Mouse (Mus musculus): ENCODE measurements around the gene Inpp5e.

Gene Inpp5e

DNA sequence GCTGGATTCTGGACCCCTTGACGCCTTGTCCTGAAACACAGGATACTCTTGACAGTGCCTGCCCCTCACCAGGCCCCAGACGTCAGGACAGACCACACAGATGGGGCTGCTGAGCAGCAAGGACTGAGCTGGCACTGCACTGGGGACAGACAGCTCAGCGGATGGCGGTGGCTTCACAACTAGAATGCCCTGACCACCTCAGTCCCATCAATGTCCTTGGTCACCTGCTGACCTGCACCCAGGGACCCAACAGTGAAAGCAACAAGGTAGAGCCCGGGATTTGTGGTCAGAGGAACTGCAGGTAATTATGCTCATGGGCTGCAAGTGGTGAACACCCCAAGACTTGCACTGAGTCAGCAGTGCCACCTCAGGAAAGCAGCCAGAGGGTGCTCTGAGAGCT is 46.0 kb downstream of the Inpp5e start:
- DNase-seq (ENCODE audit: low spot score), result no peak

DNA sequence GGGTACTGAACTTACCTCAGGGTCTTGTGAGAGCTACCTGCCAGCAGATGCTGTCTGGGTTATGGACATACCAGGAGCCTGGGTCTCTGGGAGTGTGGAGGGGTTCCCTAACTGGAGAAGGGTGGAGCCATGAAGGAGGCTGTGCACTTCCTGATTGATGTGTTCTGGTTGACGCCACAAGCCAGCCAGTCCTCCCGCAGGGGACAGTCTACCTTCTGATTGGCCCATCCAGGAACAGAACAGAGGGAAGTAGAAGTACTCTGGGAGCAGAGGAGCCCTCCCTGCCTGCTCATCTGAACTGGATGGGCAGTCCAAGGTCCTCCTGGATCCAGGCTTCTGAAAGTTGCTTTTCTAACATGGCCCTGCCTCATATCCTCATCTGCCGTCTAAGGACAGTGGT is 48.2 kb downstream of the Inpp5e start, which contains the start of gene Card9:
Gene Card9, minus strand, starts transcription at position 147 of the 400 bp plus-strand sequence.
- DNase-seq (ENCODE audit: low spot score), result no peak

DNA sequence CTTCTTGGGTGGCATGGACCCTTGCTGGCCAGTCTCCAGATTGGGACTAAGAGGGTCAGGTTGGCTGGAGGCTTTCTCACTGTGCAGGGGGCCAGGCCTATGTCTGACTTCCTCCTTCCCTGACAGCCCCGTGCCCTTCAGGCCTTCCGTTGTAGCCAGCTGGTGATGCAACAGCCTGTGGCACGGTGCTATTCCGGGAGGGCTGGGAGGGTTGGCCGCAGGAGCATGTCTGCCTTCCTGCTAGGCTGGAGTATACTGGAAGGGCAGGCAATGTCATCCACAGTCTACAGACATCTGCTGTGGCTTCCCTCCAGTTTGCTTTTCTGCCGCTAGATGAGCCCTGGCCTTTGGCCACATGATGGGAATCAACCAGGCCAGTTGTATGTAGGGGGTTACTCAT is 49.0 kb downstream of the Inpp5e start:
- no peak for DNase-seq (ENCODE audit: low spot score)

DNA sequence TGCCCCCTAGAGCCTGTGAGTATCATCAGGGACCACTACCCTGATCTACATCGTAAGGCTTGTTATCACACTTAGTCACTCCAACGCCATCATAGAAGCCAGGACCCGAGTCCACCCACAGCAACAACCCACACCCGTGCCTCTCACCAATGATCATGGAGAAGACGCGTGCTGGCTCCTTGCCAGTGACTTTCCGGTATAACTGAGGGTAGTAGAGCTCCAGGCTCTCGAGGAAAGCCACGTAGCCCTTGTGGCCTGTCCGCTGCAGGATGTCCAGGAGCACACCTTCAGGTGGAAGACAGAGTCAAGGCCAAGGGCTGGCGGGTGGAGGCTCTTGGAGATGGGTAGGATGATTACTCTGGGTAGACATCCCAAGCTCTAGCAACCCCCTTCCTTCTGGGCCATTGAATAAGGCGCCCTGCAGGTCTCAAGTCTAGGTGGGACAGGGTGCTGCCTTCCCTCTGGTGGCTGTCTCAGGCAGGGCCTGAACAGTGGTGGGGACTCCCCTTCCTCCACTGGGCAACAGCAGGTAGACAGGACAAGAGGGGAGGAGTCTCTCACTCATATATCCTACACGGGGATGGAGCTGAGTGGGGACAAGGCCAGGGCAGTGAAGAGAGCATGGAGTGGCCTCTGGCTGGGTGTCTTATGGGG is 50.2 kb downstream of the Inpp5e start:
- DNase-seq (ENCODE audit: low spot score), result no peak

DNA sequence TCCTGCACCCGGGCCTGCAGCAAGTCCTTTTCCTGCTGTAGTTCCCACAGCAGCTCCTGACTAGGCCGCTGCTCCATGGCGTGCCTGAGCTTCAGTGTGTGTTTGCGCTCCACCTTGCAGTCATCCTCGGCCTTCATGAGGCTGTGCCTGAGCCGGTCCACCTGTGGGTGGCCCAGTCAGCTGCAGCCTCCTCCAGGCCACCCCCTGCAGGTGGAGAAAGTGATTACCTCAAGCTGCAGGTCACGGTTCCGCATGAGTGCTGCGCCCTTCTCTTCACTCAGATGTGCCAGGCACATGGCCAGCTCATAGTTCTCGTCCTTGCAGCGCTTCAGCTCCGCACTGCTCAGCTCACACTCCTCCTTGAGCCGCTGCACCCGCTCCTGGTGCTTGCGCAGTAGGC is 51.5 kb downstream of the Inpp5e start:
- DNase-seq (ENCODE audit: low spot score), result no peak

DNA sequence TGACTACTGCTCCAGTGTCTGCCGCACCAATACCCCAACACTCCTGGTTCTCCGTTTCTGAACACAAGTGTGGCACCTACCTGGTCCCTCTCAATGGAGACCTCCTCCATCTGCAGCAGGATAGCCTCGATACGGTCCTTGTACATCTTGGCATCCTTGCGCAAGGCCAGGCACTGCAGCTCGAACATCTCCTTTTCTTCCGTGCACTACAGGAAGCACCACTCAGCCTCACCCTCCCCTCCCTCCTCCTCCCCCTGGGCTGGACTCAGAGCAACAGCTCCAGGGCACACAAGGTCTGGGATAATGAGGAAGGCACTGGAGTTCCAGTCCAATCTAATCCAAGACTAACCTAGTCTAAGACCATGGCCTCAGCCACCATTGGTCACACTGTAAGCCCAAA is 52.3 kb downstream of the Inpp5e start:
- DNase-seq (ENCODE audit: low spot score), result no peak

DNA sequence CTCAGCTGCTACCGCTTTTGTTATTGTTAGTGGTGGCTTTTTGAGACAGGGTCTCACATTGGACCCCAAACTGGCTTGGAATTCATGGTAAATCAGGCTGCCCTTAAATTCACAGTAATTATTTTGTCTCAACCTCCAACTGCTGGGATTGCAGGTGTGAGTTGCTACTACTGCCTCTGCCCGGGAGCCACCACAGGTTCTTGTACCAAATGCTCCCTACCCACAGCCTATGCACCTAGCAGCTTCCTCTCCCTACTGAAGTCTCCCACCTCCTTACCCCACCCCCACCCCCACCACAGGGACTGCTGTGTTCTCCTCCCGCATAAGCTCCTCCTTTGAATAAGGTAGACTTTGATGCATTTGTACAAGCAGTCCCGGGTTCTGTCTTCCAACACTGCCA is 52.8 kb downstream of the Inpp5e start:
- no peak for DNase-seq (ENCODE audit: low spot score)

DNA sequence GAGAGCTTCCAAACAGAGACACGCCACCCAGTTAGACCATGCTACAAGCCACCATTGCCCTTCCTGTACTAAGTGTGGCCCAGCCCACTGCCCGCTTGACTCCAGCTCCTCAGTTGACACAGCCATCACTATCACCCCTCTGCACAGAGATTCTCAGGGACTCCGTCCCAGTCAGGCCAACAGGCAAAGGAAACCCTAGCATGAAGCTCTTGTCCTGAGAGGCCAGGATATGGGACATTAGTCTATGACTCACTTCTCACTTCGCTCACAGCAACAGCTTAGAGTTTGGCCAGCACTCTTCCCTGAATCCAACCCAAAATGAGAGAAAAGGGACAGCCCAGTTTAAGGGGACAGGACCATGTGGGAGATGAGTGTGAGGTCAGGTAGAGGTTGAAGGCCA is 54.6 kb downstream of the Inpp5e start:
- DNase-seq (ENCODE audit: low spot score), result no peak

DNA sequence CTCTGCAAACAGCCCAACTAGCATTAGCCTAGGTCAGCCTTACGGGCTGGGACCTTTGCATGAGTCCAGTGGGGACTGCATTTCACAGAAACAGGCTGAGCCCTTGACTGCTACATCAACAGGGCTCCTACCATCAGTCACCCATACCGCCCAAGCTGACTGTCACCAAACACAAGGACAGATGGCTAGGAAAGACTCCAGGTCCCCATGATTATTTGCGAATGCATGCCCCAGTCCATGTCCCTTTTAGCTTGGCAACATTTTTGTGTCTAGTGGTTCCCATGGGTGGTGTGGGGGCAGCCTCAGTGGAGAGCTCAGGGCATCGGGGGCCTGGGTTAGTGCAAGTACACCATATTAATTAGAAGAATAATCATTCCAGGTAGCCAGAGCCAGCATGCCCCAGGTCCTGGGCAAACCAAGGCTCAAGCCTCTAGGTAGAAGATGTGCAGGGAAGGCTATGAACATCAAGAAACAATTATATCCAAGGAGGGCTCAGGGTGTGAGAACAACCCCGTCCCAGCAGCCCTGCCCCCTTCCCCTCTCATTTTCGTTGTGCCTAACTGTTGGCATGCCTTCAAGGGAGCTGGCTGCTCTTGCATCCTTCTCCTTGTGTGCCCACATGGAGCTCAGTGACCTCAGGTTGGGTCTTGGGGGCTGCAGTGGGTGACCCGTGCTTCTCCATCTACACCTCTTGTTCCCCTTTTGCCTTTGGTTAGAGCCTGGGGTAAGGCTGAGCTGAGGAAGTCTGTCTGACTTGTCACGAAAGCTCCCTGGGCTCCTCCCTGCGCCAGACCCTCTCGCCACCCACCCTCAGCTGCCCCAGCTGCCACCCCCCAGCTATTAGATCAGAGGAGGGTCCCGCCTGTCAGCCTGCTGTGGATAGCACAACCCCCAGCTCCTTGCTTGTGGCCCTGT is 55.7 kb downstream of the Inpp5e start:
- no peak for DNase-seq (ENCODE audit: low spot score)

DNA sequence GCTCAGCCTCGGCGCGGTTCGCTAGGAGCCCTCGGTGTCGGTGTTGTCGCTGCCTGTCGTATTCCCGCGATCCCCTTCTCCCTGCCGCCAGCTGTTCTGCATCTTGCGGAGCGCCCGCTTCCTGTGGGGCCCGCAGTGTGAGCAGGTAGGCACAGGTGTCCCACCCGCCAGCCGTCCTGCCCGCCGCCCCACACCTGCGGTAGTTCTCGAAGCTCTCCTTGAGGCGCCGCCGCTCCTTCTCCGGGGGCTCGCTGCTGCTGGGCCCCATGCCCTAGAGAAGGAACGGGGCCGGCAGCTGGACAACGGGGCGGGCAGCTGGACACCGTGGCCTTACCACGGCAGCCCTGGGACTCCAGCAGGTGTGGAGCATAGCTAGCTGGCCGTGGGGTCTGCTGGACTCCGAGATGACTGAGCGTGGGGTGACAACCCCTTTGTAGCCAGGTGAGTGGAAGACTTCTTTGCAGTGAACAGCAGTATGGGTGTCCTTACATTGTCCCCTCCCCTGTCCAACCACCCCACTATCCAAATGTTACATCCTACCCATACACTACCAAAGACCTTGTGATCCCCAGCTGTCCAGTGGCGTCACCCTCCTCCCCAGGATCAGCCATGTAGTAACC is 56.6 kb downstream of the Inpp5e start:
- DNase-seq (ENCODE audit: low spot score), result no peak

DNA sequence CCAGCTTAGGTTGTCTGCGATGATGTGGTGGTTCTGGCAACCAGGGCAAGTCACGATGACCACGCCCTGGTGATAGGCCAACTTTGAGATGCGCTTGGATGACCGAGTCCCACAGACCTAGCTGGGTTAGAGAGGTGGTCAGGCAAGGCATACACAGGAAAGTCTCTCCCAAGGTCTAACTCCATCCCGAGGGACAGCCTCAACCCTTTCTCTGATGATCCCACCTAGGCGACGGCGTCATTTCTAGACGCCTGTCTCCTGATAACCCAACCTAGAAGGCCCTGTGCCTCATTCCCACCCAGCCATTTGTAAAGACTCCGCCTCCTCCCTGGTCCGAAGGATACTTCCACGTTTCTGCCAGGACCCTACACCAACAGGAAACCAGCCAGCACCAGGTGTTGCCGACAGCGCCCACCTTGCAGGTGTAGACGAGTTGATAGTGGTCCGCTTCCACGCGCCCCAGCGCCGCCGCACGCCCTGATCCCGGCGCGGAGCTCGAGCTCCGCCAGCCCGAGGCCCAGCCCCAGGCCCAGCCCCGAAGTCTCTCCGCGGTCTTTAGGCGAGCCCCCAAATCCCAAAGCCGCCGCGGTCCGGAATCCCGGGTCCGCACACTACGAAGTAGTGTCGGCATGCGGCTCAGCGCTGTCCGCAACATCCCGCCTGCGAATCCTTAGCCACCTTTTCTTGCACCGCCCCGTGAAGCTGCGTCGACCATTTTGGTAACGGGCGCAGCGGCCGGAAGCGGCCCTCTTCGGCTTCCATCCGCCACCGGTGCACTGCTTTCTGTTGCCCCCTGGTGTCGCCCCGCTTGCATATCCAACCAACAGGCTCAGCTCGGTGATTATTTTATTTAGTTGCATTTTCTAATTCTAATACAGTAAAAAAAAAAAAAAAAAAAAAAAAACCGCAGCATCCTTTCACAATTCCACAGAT is 57.4 kb downstream of the Inpp5e start, which contains the start of gene Dnlz:
Gene Dnlz, minus strand, starts transcription at position 753 of the 933 bp plus-strand sequence.
- DNase-seq (ENCODE audit: low spot score), result peak; percentile 80

DNA sequence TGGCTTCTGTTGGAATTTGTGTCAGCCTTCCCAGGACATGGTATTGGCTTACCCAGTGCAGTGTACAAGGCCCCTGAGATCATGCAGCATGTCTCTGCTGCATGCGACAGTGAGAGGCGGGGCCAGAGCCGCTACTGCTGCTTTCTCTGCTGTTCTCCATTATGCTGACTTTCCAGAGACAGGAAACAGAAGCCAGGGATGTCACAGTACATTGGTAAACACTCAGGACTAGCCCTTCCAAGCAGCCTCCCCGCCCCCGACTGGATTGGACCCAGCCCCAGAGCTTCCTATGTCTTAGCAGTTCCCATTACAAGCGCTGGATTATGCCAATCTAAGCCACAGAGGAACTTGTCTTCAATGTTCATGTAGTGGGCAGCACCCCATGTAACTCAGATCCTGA is 60.8 kb downstream of the Inpp5e start:
- no peak for DNase-seq (ENCODE audit: low spot score)
